Mouse (Mus musculus): ENCODE results near the gene Ccdc113.

Ccdc113 gene

DNA sequence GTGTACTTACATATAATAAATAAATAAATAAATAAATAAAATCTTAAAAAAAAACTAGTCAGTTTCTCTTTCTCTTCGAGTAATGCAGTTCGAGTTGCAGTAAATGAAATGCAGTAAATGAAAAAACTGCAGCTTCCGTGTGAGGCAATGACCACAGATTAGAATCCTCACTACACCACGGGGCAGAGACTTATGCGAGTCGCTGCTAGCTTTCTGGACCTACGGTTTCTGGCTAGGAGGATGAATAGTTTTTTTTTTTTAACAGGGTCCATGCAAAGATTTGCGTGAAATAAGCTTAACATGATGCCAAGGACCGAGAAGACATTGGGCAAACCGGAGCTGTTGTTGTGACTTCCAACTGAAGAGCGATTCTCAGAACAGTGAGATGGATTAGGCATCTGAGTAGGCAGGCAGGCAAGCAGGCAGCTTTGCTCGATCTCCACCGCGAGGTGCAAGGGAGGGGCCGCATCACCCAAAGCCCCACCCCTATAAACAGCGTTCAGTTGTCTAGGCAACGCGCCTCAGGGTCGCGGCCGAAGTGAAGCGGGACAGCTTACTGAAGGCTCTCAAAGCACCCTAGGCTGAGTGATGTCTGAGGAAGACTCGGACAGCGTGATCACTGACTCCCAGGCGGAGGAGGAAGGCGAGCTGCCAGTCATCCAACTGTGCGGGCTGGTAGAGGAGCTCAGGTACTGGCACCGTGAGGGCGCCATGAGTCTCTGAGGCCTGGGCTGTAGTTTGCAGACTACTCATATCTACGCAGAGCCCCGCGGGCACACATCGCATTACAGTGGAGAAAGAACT is at the start of gene Ccdc113:
Gene Ccdc113, plus strand, starts transcription at position 502 of the 804 bp plus-strand sequence.
- DNase-seq, result peak; percentile 62

DNA sequence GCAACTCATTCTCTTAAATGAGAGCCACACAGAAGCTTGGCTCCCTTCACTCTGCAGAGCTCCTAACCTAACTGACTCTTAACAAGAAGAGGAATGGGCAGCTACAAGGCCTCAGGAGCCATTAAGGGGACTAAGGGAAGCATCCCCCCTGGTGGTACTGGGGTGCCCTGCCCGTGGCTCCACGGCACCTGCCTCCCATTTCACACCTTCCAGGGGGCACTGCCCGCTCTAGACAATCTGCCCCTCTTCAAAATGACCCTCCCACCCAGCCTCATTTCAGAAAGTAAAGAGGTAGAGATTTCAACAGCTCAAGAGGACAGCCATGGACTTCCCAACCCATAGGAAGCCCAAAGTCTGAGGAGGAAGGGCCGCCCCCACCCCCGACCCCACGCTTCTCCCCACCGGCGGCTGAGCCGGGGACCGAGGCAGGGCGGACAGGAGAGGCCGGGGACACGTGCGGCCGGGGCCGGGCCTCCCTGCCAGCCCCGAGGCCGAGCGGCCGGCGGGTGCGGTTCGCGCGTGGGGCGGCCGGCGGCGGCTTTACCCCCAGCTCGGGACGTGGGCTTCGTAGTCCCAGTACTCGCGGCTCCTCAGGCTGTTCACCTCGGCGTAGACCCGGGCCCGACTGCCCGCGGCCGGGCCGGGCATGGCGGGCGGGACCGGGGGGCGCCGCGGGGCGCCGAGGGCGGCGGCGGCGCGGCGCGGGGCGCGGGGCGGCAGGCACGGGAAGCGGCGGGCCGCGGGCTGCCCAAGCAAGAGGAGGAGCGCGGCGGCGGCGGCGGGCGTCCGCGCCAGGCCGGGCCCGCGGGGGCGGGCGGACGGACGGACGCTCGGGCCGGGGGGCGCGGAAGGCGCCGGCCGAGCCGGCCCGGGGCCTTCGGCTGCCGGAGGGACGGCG is 45.8 kb upstream of the Ccdc113 start:
- peak; percentile 23 for DNase-seq

DNA sequence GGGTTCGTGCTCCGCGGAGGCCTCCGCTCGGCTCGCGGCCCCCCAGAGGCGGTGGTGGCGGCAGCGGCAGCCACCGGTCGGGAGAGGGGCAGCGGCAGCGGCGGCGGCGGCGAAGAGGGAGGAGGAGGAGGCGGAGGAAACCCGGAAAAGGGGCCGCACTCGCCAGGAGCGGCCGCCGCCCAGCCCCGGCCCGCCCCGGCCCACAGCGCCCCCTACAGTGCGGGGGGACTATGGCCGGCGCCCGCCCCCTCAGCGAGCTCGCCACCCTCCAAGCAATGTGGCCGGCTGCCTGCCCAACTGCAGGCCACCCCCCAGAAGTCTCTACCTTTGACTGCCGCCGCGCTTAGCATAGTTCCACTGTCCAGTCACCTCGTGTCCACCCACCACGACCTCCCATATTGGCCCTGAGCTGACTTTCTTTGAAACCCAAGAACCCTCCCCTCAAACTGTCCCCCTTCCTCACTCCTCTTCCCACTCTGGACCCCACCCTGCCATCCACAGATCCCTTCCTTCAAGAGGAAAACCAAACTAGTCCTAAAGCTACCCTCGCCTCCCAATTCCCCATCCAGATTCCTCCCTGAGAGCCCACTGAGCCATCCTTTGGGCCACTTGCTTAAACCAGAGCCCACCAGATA is 45.1 kb upstream of the Ccdc113 start:
- peak; percentile 85 for DNase-seq

DNA sequence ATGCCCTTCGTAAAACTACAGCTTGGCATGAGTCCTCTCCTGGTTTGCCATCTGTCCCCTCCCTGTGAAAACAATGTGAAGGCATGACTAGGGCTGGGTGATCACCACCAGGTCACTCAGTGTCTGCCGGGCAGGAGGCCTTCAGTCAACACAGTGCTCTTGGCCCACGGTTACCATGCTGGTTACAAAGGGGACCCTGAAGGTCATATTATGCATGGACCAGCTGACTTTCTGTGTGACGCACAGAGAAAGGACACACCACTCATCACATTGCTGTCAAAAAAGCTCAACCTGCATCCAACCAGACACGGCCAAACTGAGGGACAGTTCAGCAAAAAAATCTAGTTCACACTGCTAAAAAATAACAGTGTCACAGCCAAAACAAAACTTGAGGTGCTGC is 43.9 kb upstream of the Ccdc113 start, which contains the start of gene Csnk2a2:
Gene Csnk2a2, minus strand, starts transcription at position 34 of the 400 bp plus-strand sequence.
- peak; percentile 5 for DNase-seq

DNA sequence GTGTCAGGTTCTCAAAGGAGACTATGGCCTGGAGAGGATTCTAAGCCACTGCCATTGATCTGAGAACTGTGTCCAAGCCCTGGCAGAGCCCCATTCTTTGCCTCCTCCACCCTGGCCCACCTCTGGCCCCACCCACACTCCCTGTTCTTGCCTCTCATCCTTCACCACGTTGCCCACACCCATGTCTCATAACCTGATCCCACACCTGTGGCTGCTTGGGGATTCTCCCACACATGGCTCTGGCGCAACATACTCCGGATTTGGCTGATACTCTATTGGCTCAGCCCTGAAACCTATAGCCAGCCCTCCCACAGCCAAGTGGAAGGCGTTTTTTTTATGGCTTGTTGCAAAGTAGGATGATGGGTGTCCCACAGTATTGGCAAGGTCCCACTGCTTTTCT is 41.8 kb upstream of the Ccdc113 start:
- no peak for DNase-seq

DNA sequence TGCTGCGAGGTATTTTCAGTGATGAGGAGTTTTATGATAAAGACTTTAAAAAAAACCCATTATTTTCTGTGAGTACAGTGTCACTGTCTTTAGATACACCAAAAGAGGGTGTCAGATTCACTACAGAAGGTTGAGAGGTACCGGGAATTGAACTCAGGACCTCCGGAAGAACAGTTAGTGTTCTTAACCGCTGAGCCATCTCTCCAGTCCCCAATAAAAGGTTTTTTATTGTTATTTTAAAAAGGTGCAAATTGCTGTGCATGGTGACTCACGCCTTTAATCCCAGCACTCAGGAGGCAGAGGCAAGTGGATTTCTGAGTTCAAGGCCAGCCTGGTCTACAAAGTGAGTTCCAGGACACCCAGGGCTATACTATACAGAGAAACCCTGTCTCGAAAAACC is 38.4 kb upstream of the Ccdc113 start:
- DNase-seq, result no peak

DNA sequence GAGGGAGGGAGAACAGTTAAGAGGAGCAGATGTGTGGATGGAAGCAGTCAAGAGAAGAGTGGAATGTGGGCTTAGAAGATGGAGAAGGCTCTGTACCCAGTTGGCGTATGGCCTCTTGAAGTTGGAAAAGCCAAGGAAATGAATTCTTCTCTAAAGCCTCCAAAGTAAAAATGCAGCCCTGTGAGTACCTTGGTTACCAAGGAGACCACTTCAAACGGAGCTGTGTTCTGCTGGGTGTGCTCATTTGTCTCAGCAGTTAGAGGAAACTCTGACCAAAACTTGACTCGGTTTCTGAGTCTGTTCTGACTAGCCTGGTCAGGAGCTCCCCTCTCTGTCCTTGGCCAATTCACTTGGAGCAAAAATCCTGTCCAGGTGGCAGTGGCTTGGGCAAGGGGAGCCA is 37.5 kb upstream of the Ccdc113 start:
- no peak for DNase-seq

DNA sequence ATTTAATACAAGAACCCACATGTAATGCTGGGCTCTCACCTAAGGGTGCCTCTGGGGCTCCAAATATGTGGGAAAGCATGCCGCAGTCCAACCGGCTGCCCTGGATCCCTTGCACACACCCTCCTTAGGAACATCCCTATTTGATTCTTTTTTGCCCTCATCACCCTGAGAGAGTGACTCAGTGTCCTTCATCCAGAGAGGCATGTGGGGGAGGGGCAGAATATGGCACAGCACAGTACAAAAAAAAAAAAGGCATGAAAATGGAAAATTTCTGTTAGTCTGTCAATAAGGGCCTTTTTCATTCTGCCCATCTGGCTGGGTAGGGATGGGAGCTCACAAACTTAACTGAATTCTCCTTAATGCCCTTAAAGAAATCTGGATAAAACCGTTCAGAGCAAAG is 36.1 kb upstream of the Ccdc113 start:
- no peak for DNase-seq

DNA sequence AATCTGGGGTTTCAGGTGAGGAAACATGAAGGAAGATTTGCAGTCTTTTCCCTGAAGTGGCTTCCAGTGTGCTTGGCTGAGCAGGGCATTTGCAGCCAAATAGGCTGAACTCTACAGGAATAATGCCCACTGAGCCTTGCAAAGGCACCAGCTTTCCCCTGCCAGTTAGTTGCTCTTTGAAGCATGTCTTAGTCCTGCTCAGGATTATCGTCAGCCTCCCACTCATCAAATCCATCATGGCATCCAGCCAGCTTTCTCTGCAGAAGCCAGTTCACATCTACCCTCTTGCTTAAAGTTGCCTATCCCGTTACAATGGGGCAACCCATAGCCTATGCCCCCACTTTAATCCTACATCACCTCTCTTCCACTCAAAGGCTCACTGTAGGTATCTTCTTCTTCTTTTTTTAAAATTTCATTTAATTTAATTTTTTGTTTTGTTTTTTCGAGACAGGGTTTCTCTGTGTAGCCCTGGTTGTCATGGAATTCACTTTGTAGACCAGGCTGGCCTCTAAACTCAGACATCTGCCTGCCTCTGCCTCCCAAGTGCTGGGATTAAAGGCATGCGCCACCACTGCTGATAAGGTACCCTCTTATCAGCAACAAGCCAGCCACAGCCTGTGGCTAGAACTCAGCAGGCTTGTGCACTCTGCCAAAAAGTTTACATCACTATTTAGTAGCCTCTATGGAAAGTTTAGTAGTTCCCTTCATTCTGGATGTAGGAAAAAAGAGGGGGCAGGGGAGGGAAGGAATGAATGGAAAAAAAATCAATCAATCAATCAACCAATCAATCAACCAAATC is 34.4 kb upstream of the Ccdc113 start:
- DNase-seq, result no peak

DNA sequence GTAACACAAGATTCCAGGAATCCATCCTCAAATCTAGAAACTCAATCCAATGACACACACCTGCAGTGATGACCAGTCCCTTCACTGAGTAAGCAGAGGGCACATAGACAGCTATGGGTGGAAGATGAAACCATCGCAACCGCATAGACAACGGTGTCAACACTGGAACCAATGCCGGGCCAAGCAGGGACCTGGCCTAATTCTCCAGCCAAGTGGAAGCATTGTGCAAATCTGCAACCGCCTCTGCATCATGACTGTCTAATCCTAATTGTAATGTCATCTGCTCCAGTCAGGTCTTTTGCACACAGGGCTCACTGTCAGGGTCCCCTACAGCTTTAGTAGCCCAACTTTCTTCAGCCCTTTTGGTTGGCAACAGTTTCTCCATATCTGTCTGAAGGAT is 33.4 kb upstream of the Ccdc113 start:
- no peak for DNase-seq

DNA sequence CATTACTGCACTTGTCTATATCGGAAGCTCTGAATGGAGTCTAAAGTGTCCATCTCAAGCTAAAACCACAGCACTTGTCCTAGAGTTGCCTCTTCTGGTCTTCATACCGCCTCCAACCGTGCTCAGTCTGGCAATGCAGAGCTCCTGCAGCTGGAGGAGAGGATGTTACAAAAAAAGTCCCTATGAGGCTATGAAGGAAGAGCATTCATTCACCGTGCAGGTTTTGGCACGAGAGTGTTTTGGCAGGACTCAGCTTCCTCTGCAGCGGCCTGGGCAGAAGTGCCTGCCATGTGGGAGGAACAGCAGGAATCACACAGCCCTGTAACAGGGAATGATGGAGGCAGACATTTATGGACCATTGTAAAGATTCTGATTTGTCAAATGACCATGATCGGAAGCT is 31.5 kb upstream of the Ccdc113 start:
- DNase-seq, result no peak

DNA sequence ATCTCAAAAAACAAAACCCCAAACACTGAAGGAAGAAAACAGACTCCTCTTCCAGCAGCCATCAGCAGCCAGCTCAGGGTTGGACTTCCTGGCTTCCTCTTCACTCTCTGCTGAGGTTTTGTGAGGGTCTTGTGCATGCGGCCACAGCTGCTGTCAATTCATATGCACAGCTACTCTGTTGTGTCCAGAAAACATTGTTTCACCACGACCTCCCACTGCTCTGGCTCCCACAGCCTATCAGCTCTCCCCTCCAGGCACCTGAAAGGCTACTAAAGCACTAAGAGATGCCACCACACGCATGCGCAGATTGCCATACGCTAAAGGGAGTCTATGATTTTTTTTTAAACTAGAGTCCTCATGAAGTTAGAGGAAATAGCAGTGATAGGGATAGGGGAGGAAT is 29.1 kb upstream of the Ccdc113 start:
- DNase-seq, result no peak

DNA sequence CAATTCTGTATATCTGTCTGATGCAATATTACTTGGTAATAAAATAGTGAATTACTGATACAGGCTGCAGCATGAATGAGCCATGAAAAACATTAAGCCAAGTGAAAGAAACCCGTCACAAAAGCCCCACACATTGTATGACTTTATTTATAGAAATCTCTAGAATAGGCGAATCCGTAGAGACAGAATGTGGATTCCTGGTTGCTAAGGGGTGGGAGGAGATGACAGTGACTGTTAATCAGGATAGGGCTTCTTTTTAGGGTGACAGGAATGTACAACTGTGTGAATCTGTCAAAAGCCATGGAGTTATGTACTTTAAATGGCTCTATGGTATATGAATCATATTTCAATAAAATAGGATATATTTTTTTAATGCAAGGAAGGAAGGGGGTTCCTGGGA is 28.3 kb upstream of the Ccdc113 start:
- no peak for DNase-seq

DNA sequence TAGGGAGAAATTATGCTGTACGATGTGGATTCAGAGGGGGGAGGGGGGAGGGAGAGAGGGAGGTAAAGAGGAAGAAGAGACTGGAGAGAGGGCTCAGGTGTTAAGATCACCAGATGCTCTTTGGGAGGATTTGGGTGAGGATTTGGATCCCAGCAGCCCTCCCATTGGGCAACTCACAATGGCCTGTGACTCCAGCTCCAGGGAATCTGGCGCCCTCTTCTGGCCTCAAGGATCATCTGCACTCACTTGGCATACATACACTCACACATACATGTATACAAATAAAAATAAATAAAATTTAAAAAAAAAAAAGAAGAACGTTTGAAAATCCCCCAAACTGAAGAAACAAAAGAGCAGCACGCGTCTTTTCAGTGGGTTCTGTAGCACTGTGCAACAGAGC is 27.6 kb upstream of the Ccdc113 start:
- no peak for DNase-seq

DNA sequence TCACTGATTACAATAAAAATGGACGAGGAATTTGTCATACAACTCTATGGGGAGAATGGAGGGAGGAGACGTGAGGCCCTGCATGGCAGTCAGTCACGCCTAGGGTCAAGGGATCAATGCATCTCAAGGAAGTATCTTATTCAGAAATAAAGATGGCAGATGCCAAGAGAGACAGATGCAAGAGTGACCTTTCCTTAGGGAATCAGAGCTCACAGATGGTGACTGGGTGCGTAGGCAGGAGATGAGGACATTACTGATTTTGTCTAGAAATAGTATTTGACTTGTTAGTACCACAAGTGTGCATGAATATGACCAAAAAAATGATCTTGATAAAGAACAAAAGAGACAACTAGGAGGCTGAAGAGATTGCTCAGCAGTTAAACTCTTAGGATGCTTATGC is 21.6 kb upstream of the Ccdc113 start:
- no peak for DNase-seq

DNA sequence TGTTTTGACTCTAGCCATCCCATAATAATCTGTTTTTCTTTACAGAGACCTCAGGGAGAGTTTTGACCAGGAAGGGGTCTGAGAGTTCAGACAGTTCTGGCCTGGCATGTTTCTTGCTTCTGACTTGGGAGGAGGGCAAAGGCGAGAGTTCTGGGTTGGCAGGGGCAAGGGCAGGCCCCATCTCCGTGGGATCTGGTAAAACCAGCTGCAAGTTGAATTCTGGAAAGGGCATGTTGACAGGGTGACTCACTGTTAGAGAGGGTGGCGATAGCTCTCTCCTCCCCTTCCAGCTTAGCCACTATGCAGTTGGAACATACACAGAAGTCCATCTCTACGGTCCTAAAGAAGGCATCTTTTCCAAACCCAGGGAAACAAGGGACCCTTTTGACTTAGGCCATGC is 20.7 kb upstream of the Ccdc113 start:
- DNase-seq, result no peak

DNA sequence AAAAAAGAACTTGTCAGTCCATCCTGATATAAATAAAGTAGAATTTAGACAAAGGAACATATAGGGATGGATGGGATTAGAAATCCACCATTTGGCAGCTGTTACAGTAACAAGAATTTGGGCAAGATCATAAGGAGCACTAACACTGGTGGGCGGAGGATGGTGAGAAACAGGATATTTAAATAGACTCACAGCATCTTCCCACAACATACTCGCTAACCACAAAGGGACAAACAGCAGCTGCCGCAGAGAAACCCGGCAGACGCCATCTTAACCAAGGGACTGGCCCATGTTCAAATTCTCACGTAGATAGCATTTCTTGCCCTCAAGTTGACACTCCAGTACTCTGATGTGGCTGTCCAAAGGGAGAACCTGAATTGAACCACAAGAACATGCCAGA is 17.0 kb upstream of the Ccdc113 start:
- no peak for DNase-seq

DNA sequence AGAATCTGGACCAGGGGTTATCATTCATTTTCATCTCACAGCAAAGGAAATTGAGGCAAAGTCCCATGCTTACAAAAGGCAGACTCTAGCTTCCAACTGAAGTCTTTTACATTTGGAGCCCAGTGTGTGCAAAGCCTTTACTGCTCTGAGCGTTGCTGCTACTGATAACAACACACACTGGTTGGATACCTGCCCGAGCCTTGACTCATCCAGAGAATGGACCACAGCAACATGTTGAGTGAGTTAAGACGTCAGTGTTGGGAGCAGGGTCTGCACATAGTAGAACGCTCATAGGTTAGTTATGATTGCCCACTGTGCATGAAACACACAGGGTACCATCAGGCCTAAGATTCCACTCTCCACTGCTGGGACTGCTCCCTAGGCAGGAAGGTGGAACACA is 9.9 kb upstream of the Ccdc113 start:
- no peak for DNase-seq

DNA sequence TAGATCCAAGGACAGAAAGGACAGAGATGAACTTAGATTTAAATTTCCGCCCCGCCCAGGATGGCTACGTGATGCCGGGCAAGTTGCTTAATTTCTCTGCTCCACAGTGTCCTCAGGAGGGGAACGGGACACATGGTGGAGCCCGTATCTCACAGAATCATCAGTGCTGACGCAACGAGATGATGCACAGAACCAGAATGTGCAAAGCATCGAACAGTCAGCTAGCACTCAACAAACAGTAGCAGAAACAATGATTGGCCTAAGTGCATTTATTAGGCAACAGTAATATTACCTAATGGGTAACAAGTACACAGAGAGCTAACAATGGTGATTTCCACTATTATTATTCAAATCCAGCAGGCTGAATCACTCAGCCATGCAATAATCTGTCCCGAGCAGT is 5.7 kb upstream of the Ccdc113 start:
- DNase-seq, result no peak

DNA sequence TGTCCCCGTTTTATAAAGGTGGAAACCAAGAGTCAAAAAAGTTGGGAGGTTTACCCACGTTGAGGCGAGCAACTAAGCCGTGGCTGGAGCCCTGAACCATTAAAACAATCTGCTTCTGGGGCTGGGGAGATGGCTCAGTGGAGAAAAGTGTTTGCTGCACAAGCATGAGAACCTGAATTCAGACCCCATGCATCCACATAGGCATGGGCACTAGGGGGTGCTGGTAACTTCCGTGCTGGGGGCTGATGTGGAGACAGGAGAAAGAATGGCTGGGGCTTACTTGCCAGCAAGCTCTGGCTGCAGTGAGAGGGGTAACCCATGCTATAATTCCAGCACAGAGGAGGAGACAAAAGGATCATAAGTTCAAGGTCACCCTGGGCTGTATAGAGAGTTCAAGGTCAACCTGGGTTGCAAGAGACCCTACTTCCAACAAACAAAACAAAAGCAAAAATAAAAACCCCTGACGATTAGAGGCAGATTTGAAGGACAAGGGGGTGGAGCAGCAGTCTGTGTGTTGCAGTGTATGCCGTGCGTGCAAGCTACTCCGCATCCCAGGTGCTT is 5.1 kb upstream of the Ccdc113 start:
- DNase-seq, result no peak

DNA sequence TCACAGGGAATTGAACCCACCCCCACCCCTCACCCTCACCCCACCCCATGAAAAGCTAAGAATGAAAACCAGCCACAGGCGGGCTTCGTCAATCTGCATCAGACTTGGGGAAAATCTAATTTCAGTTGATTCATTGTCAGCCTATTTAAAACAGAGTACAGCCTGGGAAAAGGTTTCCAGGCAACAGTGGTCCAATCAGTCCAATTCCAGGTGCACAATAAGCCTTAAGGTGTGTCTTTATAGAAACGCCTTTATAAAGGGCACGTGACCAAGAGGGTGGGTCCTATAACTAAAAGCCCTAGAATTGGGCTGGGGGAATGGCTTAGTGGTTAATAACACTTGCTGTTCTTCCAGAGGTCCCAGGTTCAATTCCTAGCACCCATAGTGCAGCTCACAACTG is 1.7 kb upstream of the Ccdc113 start:
- DNase-seq, result no peak

DNA sequence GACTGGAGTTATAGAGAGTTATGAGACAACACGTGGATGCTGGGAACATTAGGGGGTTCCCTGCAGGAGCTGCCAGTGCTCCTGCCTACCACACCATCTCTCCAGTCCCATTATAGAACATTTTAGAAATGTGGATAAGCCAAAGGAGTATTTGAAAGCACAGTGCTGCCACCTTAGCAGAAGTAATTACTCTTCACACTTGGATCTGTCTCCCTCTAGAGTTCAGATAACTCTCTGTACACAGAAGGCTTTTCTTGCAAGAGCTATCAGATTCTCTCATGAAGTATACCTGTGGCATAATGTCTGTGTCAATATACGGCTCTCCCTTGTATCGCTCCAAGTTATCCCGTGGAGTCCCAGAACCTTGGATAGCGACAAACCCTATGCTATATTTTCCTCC is 5.6 kb downstream of the Ccdc113 start:
- DNase-seq, result no peak
